Mouse (Mus musculus): ENCODE results near the gene Tmem42. TPM values are rescaled to one million over a fixed set of nuclear protein-coding genes. Genes with fewer than 3 reads are reported as not detected.

The Tmem42 gene
- 15.4 and 18.1 TPM in 2 replicates for polyA plus RNA-seq (2015; fragmentation: Nextera tagmentation; extraction: Ambion mirVana)

DNA sequence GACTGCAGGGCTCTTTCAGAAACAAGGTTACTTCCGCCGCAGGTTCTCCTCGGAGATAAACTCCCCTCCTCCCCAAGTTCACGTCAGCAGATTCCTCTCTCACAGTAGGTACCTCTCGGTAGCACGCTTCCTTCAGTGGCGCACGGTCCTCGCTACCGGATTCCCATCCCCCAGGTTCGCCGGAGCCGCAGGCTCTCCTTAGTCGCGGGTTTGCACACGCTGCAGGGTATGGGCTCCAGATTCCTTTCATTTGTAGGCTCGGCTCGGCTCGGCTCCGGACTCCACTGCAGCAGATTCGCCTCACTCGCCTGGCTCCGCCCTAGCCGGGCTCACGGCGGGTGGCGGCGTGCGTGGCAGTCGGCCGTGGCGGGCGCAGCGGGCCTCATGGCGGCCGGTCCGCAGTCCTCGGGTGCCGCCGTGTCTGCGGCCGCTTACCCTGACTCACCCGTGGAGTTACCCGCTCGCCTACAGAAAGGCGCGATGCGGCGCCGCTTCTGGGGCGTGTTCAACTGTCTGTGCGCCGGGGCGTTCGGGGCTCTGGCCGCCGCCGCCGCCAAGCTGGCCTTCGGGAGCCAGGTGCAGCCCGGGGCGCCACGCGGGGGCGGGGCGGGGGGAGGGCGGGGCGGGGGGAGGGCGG is at the start of gene Tmem42:
Gene Tmem42, plus strand, starts transcription at position 332 of the 637 bp plus-strand sequence.
- H3K36me3 ChIP-seq: peaks cover 11% of the 10 kb centered on the region; the same call in 1 of the 2 replicates
- H3K27ac ChIP-seq: peak within 1 kb of the TSS; percentile 95
- WGBS: under 1% methylated on average over 46 of the region's 69 CpGs
- peak within 1 kb of the TSS; percentile 71 for H3K4me3 ChIP-seq
- no peaks in the 10 kb centered on the region for H3K9me3 ChIP-seq (replicated peaks)
- no peaks in the 10 kb centered on the region for H3K27me3 ChIP-seq
- peak within 1 kb of the TSS; percentile 83 for H3K4me2 ChIP-seq
- peak within 1 kb of the TSS; percentile 81 for H3K9ac ChIP-seq
- ATAC-seq (replicated peaks; ENCODE audit: insufficient number of reproducible peaks, insufficient read depth, low FRiP score, low read depth): peak; percentile 96
- peaks cover 16% of the 10 kb centered on the region for H3K4me1 ChIP-seq (replicated peaks)

DNA sequence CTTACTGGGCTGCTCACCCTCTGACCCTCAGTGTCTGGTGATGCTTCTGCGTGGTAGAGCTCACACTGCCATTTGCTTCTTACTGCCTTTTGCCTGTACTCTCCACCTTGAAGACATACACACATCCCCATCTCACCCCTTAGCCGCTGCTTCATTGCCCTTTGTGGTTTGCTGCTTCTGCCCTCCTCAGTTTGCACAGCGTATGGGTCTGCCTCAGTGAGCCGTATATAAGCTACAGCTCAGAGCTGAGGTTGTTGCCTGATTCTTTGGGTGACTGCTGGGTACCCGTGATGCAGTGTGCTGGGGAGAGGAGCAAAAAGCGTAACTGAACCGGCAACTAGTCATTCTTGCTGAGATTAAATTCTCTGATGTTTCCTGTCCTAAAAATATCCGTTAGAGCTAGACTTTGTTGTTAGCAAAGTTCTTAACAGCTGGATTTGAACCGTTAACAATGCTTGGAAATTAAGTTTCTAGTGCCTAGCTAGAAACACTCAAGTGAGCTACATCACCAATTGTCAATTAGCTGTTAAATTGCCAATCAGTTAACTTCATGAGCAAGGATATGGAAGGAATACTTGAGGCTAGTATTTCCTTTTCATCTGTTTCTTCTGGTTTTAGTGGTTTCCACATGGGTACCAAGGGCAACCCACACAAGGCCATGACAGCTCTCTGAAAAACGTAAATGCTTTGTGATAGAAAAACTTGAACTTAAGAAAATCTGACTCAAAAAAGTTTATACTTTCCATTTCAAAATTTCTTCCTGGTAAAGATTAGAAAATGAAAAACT is 22.5 kb upstream of the Tmem42 start:
- ATAC-seq (replicated peaks; ENCODE audit: insufficient number of reproducible peaks, insufficient read depth, low FRiP score, low read depth): no peak
- no peak overlapping the region for H3K9ac ChIP-seq
- H3K9me3 ChIP-seq (replicated peaks): no peaks in the 10 kb centered on the region
- 91% methylated on average over 10 of the region's 10 CpGs for WGBS
- no peaks in the 10 kb centered on the region for H3K4me1 ChIP-seq (replicated peaks)
- H3K27ac ChIP-seq: no peak overlapping the region
- no peak overlapping the region for H3K4me3 ChIP-seq
- no peak overlapping the region for H3K4me2 ChIP-seq
- no peaks in the 10 kb centered on the region for H3K27me3 ChIP-seq
- peaks cover 72% of the 10 kb centered on the region for H3K36me3 ChIP-seq

DNA sequence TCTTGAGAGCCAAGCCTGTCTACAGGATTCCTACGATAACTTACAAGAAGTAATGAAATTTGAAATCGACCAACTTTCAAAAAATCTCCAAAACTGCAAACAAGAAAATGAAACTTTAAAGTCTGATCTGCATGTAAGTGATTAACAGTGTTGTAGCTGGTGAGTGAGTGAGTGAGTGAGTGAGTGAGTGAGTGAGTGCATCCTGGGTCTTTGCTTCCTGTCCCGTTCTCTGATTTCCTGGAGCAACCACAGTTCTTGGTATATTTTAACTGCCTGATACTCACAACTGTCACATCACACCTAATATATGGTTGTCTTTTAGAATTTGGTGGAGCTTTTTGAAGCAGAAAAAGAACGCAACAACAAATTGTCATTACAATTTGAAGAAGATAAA is 21.9 kb upstream of the Tmem42 start:
- whole genome bisulfite sequencing: 93% methylated on average over 4 of the region's 4 CpGs
- H3K4me3 ChIP-seq: no peak overlapping the region
- no peaks in the 10 kb centered on the region for H3K4me1 ChIP-seq (replicated peaks)
- H3K4me2 ChIP-seq: no peak overlapping the region
- no peaks in the 10 kb centered on the region for H3K27me3 ChIP-seq
- no peak overlapping the region for H3K27ac ChIP-seq
- peaks cover 72% of the 10 kb centered on the region for H3K36me3 ChIP-seq
- no peak for ATAC-seq (replicated peaks; ENCODE audit: insufficient number of reproducible peaks, insufficient read depth, low FRiP score, low read depth)
- no peak overlapping the region for H3K9ac ChIP-seq
- H3K9me3 ChIP-seq (replicated peaks): no peaks in the 10 kb centered on the region

DNA sequence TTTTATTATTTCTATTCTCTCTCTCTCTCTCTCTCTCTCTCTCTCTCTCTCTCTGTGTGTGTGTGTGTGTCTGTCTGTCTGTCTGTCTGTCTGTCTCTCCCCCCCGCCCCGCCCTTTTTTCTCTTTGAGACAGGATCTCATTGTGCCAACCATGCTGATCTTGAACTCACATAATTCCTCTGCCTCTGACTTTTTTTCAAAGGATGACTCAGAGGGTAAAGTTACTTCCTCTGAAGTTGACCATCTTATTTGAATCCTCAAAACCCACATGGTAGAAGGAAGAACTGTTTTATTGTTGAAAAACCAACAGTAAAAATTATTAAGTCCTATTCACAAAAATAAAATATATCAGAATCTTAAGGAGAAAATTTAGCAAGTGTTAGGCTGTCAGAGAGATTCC is 16.4 kb upstream of the Tmem42 start:
- H3K36me3 ChIP-seq: peaks cover 81% of the 10 kb centered on the region
- no peaks in the 10 kb centered on the region for H3K9me3 ChIP-seq (replicated peaks)
- no peak overlapping the region for H3K27ac ChIP-seq
- ATAC-seq (replicated peaks; ENCODE audit: insufficient number of reproducible peaks, insufficient read depth, low FRiP score, low read depth): no peak
- H3K27me3 ChIP-seq: no peaks in the 10 kb centered on the region
- no peak overlapping the region for H3K4me2 ChIP-seq
- no peaks in the 10 kb centered on the region for H3K4me1 ChIP-seq (replicated peaks)
- WGBS: 85% methylated on average over 2 of the region's 2 CpGs
- H3K9ac ChIP-seq: no peak overlapping the region
- no peak overlapping the region for H3K4me3 ChIP-seq

DNA sequence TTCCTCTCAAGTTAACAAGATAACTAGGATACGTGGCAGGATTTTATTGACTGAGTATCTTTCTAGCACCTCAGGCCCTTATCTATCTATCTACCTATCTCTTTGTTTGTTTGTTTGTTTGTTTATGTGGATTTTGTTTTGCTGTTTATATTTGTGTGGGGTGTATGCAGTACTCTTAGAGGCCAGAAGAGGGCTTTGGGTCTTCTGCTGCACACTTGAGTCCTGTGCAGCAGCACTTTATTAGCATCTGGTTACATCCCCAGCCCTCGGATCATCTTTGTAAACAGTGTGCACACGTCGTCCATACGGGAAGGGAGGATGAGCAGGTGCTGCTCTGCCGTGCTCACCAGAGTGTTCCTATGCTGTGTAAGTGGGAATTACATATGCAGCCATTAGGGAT is 15.1 kb upstream of the Tmem42 start:
- H3K4me1 ChIP-seq (replicated peaks): no peaks in the 10 kb centered on the region
- H3K36me3 ChIP-seq: peaks cover 83% of the 10 kb centered on the region
- ATAC-seq (replicated peaks; ENCODE audit: insufficient number of reproducible peaks, insufficient read depth, low FRiP score, low read depth): no peak
- H3K27me3 ChIP-seq: no peaks in the 10 kb centered on the region
- no peak overlapping the region for H3K9ac ChIP-seq
- 88% methylated on average over 6 of the region's 6 CpGs for WGBS
- H3K4me3 ChIP-seq: no peak overlapping the region
- H3K27ac ChIP-seq: no peak overlapping the region
- no peaks in the 10 kb centered on the region for H3K9me3 ChIP-seq (replicated peaks)
- no peak overlapping the region for H3K4me2 ChIP-seq

DNA sequence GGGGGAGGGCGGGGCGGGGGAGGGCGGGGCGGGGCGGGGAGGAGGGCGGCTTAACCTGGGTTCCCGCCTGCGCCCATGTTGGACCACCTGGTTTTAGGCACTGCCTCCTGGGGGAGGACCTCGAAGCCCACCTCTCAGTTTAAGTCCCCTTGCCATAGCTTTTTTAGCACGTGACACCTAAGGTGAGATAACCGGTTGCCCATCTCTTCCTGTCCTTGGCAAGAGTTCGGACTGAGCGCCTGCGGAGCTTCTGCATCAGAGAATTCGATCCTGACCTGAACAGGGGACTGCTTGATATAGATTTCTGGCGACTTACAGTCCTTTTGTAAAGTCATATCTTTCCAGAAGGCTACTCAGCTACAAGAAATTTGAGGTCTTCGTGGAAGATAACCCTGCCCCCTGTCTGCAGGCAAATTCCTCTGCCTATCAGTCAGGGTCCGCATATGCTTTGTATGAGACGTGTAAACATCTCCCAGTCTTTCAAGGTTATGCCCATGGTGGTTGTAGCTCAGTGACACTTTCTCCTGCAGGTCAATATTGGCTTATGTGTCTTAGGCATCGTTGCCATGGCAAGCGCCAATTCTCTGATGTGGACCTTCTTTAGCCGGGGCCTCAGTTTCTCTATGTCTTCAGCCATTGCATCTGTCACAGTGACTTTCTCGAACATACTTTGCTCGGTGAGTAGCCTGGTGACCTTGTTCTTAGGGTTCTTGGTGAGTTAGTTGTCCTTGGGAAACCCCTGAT is 682 bp downstream of the Tmem42 start:
- Histone ChIP-seq H3K9me3 (replicated peaks) (no peaks in the 10 kb centered on the region), H3K36me3 (peaks cover 9% of the 10 kb centered on the region; the same call in 1 of the 2 replicates), H3K4me2 (peak overlapping the region; percentile 83), H3K4me3 (peak overlapping the region; percentile 71), H3K27me3 (no peaks in the 10 kb centered on the region), H3K27ac (no peak overlapping the region), H3K9ac (no peak overlapping the region; the same call in 1 of the 2 replicates), H3K4me1 (replicated peaks) (peaks cover 16% of the 10 kb centered on the region)
- peak; percentile 3; the same call in 1 of the 2 replicates for ATAC-seq (replicated peaks; ENCODE audit: insufficient number of reproducible peaks, insufficient read depth, low FRiP score, low read depth)
- WGBS: 35% methylated on average over 18 of the region's 24 CpGs

DNA sequence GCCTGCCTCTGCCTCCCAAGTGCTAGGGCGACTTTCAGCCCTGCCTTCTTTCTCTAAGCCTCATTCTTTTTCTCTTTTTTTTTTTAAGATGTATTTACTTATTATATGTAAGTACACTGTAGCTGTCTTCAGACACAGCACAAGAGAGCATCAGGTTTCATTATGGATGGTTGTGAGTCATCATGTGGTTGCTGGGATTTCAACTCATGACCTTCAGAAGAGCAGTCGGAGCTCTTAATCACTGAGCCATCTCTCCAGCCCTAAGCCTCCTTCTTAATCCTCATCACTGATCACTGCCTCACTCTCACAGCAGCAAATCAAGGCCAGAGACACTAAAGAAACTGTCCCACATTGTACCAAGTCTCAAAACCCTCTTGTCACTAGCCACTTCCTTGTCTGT is 3.1 kb downstream of the Tmem42 start:
- Histone ChIP-seq H3K9me3 (replicated peaks) (no peaks in the 10 kb centered on the region), H3K4me2 (no peak overlapping the region), H3K4me3 (no peak overlapping the region), H3K27ac (no peak overlapping the region), H3K36me3 (no peaks in the 10 kb centered on the region), H3K27me3 (no peaks in the 10 kb centered on the region), H3K9ac (no peak overlapping the region), H3K4me1 (replicated peaks) (peaks cover 16% of the 10 kb centered on the region)
- WGBS: 80% methylated on average over 2 of the region's 2 CpGs
- ATAC-seq (replicated peaks; ENCODE audit: insufficient number of reproducible peaks, insufficient read depth, low FRiP score, low read depth): no peak

DNA sequence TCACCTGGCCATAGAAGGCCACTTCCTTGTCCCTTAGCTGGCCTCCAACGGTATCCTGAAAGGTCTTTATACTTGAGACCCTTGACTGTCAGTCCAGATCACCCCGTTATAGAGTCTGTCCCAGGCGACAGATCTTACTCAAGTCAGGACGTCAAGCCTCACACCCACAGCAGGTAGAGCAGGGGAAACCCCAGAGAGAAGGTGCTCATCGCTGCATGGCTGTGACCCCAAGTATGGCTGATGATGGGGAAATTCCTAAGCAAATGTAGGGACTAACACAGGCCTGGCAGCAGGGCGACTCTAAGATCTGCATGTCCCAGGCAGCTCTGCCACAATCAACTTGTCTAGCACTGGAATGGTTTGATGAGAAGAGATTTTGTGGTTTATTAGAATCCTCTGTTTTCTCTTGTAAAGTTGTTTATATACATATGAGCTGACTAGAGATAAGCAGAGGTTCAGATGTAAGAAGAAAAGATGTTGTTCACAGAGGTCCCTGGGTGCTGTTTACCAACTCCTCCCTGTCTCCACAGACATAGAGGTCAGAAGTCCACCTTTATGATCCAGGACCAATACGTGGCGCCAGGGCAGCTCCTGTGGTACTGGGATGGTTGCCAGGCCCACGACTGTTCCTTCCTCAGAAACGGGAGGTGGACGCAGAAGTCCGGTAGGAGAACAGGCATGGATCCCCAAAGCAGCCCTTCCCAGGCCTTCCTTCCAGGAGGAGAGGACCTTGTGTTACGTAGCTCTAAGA is 10.5 kb downstream of the Tmem42 start:
- Histone ChIP-seq H3K9ac (no peak overlapping the region), H3K36me3 (no peaks in the 10 kb centered on the region), H3K4me3 (no peak overlapping the region), H3K27ac (no peak overlapping the region), H3K4me2 (no peak overlapping the region), H3K9me3 (replicated peaks) (no peaks in the 10 kb centered on the region), H3K4me1 (replicated peaks) (no peaks in the 10 kb centered on the region), H3K27me3 (no peaks in the 10 kb centered on the region)
- no peak for ATAC-seq (replicated peaks; ENCODE audit: insufficient number of reproducible peaks, insufficient read depth, low FRiP score, low read depth)
- 68% methylated on average over 13 of the region's 13 CpGs for whole genome bisulfite sequencing

DNA sequence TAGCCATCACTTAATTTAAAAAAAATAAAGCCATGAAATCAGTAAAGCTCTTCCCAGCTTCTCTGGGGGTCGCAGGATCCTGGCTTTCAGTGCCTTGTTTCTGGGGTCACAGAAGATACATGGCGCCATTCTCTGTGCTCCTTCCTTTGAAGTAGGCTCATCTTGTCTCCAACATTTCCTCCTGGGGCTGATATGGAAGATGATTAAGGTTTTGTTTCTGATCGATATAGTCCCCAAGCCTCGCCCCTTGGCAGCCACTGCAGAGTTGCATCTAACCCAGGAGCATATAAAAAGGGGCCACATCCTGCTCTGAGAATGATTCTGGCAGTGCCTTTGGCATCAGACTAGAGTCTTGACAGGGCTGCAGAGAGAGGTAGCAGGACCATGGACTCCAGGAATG is 13.3 kb downstream of the Tmem42 start, which contains the start of gene Tgm4:
Gene Tgm4, plus strand, starts transcription at position 301 of the 400 bp plus-strand sequence.
- WGBS: 71% methylated on average over 4 of the region's 4 CpGs
- Histone ChIP-seq H3K9ac (no peak within 1 kb of the TSS), H3K4me1 (replicated peaks) (no peaks in the 10 kb centered on the region), H3K27ac (no peak within 1 kb of the TSS), H3K27me3 (no peaks in the 10 kb centered on the region), H3K36me3 (no peaks in the 10 kb centered on the region), H3K9me3 (replicated peaks) (no peaks in the 10 kb centered on the region), H3K4me3 (no peak within 1 kb of the TSS), H3K4me2 (no peak within 1 kb of the TSS)
- no peak for ATAC-seq (replicated peaks; ENCODE audit: insufficient number of reproducible peaks, insufficient read depth, low FRiP score, low read depth)

DNA sequence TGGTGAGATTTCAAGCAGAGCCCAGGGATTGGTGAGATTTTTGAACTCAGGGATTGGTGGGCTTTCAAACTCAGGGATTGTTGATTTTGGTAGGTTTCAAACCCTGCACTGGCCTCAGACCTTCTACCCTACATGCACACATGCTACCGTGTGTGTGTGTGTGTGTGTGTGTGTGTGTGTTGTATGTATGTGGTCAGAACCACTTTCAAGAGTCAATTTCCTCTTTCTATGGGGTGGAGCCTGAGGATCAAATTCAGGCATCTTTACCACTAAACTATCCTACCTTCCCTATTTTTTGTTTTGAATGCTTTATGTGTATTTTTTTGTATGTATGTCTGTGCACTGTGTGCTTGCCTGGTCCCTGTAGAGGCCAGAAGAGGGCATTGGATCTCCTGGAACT is 26.5 kb downstream of the Tmem42 start:
- no peak for ATAC-seq (replicated peaks; ENCODE audit: insufficient number of reproducible peaks, insufficient read depth, low FRiP score, low read depth)
- Histone ChIP-seq H3K36me3 (no peaks in the 10 kb centered on the region), H3K9me3 (replicated peaks) (no peaks in the 10 kb centered on the region), H3K4me3 (no peak overlapping the region), H3K27me3 (no peaks in the 10 kb centered on the region), H3K4me1 (replicated peaks) (no peaks in the 10 kb centered on the region), H3K4me2 (no peak overlapping the region), H3K27ac (no peak overlapping the region), H3K9ac (no peak overlapping the region)
- 67% methylated on average over 1 of the region's 1 CpGs for WGBS
